Mouse (Mus musculus): ENCODE measurements around the gene Smdt1.

DNA sequence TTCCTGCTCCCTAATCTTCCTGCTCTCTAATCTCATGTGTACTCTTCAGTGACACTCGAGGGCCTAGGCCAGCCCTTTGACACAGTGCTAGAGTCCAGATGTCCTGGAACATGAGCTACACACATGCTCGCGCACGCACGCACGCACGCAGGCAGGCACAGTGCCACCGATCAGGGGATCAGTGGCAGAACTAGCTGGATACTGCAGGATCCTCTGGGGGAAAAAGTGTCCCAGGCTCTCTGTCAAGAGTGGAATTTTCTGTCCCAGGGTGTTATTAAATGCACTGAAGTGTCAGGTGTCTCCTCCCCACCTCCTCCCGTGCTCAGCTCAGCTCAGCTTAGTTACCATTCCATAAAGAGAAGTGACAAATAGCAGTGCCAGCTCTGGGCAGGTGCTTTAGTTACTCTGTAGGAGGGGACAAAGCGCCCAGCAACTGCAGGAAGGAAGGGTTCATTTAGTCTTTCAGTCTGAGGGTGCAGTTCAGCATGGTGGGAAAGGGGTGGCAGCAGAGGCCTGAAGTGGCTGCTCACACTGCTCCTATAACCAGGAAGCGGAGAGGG, 22.8 kb downstream of the Smdt1 start:
- peak; percentile 58 for TF ChIP-seq CTCF (IDR thresholded peaks at IDR 0.05; ENCODE audit: insufficient read depth, low read length)
- TF ChIP-seq POLR2A (IDR thresholded peaks at IDR 0.05; ENCODE audit: borderline replicate concordance, extremely low read depth, low read depth, low read length): no peak
